Mouse (Mus musculus): ENCODE data around the gene Apobec2.

GRCm38 (mm10) chr17:48453489-48453888 lies 20.8 kb upstream of the Apobec2 start:
- TF ChIP-seq TAL1 (IDR thresholded peaks at IDR 0.05; ENCODE audit: low read length) (no peak), GATA1 (IDR thresholded peaks at IDR 0.05; ENCODE audit: low read length) (no peak)

All from erythroblast, embryonic 14.5 days (primary cell).